In the genomic region with DNA sequence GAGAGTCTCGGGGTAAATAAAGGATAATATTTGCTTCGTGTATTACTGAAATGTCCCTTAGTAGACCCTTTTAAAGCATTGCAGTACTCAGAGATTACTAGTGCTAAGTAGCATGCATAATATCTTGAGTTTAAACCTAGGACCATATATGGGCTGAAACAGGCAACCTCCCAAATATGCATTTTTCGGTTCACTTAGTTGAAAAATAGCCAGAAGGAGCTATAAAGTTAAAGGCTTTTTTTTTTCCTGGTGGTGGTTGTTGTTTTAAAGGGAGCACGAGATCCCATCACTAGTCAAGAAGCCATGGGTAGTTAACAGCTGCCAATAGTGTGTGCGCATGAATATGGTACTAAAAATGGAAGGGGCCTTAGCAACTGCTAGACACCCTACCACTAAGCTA, we compare ENCODE assay signal across 26 mouse cellular contexts.
"Had no signal": no experiment of that assay in that cellular context is flagged by ENCODE, and none has a peak within 500 bp of the region (broad histone marks: within the 10 kb centered on the region; RNA-seq: fewer than 3 reads in every experiment).

No protein-coding gene starts in this region.

- H3K4me2 ChIP-seq: kidney, embryonic 15.5 days; limb, embryonic 13.5 days; liver, embryonic 12.5 days; liver, embryonic 15.5 days; midbrain, embryonic 13.5 days; neural tube, embryonic 13.5 days had no signal

- H3K27me3 ChIP-seq: kidney, embryonic 15.5 days; limb, embryonic 13.5 days; liver, embryonic 12.5 days; liver, embryonic 15.5 days; megakaryocyte, embryonic 14.5 days; midbrain, embryonic 13.5 days; neural tube, embryonic 13.5 days had no signal

- H3K4me1 ChIP-seq: kidney, embryonic 15.5 days; limb, embryonic 13.5 days; midbrain, embryonic 10.5 days; midbrain, embryonic 13.5 days; neural tube, embryonic 13.5 days had no signal

- H3K9me3 ChIP-seq: kidney, embryonic 15.5 days; limb, embryonic 10.5 days; limb, embryonic 13.5 days; liver, embryonic 12.5 days; liver, embryonic 15.5 days; megakaryocyte, embryonic 14.5 days; midbrain, embryonic 10.5 days; midbrain, embryonic 13.5 days; neural tube, embryonic 13.5 days had no signal

- DNase-seq: kidney, adult 8-10 months; kidney, postnatal 25 days; layer of hippocampus, adult 9-11 months; liver; lung, adult 18-20 months; lung, postnatal 14 days; retina, postnatal 1 day; right cerebral cortex, postnatal 25 days; spleen, adult 18-20 months; thymus, adult 2 months; thymus, postnatal 14 days; thymus, postnatal 4 days had no signal

- ATAC-seq: inflammation-experienced regulatory T-cells, adult 6 months; intestine, embryonic 16.5 days; liver, embryonic 12.5 days; midbrain, embryonic 13.5 days; midbrain, embryonic 16.5 days had no signal

- H3K27ac ChIP-seq: kidney, embryonic 15.5 days; layer of hippocampus, adult 2 months; limb, embryonic 10.5 days; limb, embryonic 13.5 days; liver, embryonic 12.5 days; liver, embryonic 15.5 days; midbrain, embryonic 10.5 days; midbrain, embryonic 13.5 days; neural tube, embryonic 13.5 days had no signal

- H3K4me3 ChIP-seq: kidney, embryonic 15.5 days; layer of hippocampus, adult 2 months; limb, embryonic 10.5 days; limb, embryonic 13.5 days; liver, embryonic 12.5 days; liver, embryonic 15.5 days; megakaryocyte, embryonic 14.5 days; midbrain, embryonic 10.5 days; midbrain, embryonic 13.5 days; myocyte; neural tube, embryonic 13.5 days had no signal

- H3K36me3 ChIP-seq: kidney, embryonic 15.5 days; limb, embryonic 10.5 days; limb, embryonic 13.5 days; liver, embryonic 12.5 days; liver, embryonic 15.5 days; midbrain, embryonic 10.5 days; midbrain, embryonic 13.5 days; neural tube, embryonic 13.5 days had no signal

- H3K9ac ChIP-seq: kidney, embryonic 15.5 days; limb, embryonic 13.5 days; liver, embryonic 12.5 days; liver, embryonic 15.5 days; midbrain, embryonic 13.5 days; neural tube, embryonic 13.5 days had no signal
